Mouse (Mus musculus) embryonic fibroblast, embryonic 13.5 days (primary cell): ENCODE results near the gene Zfhx3.

Experiments used
- CTCF ChIP-seq: IDR thresholded peaks from 2 replicates; pipeline ENCODE4 v1.5.1; 2011; ENCODE audit warnings: mild to moderate bottlenecking, control low read depth, low read length, moderate library complexity, borderline replicate concordance; ENCODE audit not compliant: insufficient read depth
- POLR2A ChIP-seq: IDR thresholded peaks from 2 replicates; pipeline ENCODE4 v1.6.1; 2011; ENCODE audit warnings: low read depth, mild to moderate bottlenecking, control low read depth, low read length, moderate library complexity

- TF ChIP-seq CTCF (no peak), POLR2A (no peak)
These were observed 1064.5 kb downstream of the Zfhx3 start for GRCm38 (mm10) chr8:109006986-109007385.
